In genomic region chr10:79732500-79732899, GRCm38 (mm10) we compare ENCODE assay signal across 11 mouse cellular contexts. TPM values are rescaled to one million over a fixed set of nuclear protein-coding genes. Genes with fewer than 3 reads are reported as not detected.
DNase-seq lines count a peak whose midpoint lies in the region; ATAC-seq and TF ChIP-seq lines count a peak whose summit lies in the region.
"Had no signal": no experiment of that assay in that cellular context is flagged by ENCODE, and none has a peak within 500 bp of the region (broad histone marks: within the 10 kb centered on the region; RNA-seq: fewer than 3 reads in every experiment).

No protein-coding gene starts in this region.

- peaks cover 51% of the 10 kb centered on the region for H3K36me3 ChIP-seq in midbrain, postnatal 0 days (ENCODE audit: insufficient read depth, low read length)
- peaks cover 66% of the 10 kb centered on the region for H3K36me3 ChIP-seq in midbrain, embryonic 13.5 days
- H3K36me3 ChIP-seq in embryonic facial prominence, embryonic 10.5 days (replicated peaks): peaks cover 49% of the 10 kb centered on the region

- H3K4me2 ChIP-seq in midbrain, postnatal 0 days (ENCODE audit: low read depth, low read length, poor library complexity, severe bottlenecking): no peak overlapping the region
- no peak overlapping the region for H3K4me2 ChIP-seq in midbrain, embryonic 13.5 days (replicated peaks)
- H3K4me2 ChIP-seq: heart, embryonic 15.5 days; midbrain, embryonic 12.5 days had no signal

- H3K9ac ChIP-seq in midbrain, postnatal 0 days (replicated peaks; ENCODE audit: low read length, poor library complexity, severe bottlenecking): no peak overlapping the region
- H3K9ac ChIP-seq in midbrain, embryonic 13.5 days (replicated peaks): no peak overlapping the region
- H3K9ac ChIP-seq: heart, embryonic 15.5 days; midbrain, embryonic 12.5 days had no signal

- WGBS in midbrain, postnatal 0 days: 93% methylated on average over 1 of the region's 1 CpGs
- WGBS in midbrain, embryonic 13.5 days: 100% methylated on average over 1 of the region's 1 CpGs
- 97% methylated on average over 1 of the region's 1 CpGs for WGBS in embryonic facial prominence, embryonic 10.5 days

- H3K27ac ChIP-seq in gastrocnemius, adult 2 months: no peak overlapping the region
- no peak overlapping the region for H3K27ac ChIP-seq in midbrain, postnatal 0 days (ENCODE audit: low read depth, low read length)
- H3K27ac ChIP-seq in midbrain, embryonic 13.5 days: no peak overlapping the region
- H3K27ac ChIP-seq in embryonic facial prominence, embryonic 10.5 days (replicated peaks): no peak overlapping the region
- H3K27ac ChIP-seq: heart, embryonic 15.5 days; midbrain, embryonic 12.5 days had no signal

- H3K4me3 ChIP-seq in gastrocnemius, adult 2 months: no peak overlapping the region
- H3K4me3 ChIP-seq in midbrain, postnatal 0 days (ENCODE audit: low read depth, low read length): no peak overlapping the region
- no peak overlapping the region for H3K4me3 ChIP-seq in midbrain, embryonic 13.5 days (replicated peaks)
- no peak overlapping the region; the same call in 1 of the 2 replicates for H3K4me3 ChIP-seq in embryonic facial prominence, embryonic 10.5 days
- H3K4me3 ChIP-seq: erythroblast, embryonic 14.5 days; heart, embryonic 15.5 days; midbrain, embryonic 12.5 days had no signal

- intact Hi-C loops in gastrocnemius, adult 2 months (cut with DNase I): no loop called here
- intact Hi-C loops in gastrocnemius, postnatal 36 days (cut with DNase I): no loop called here

- H3K9me3 ChIP-seq in midbrain, postnatal 0 days (ENCODE audit: low read length): no peaks in the 10 kb centered on the region
- H3K9me3 ChIP-seq in midbrain, embryonic 13.5 days: peaks cover 11% of the 10 kb centered on the region; the same call in 1 of the 2 replicates
- peaks cover 24% of the 10 kb centered on the region; the same call in 1 of the 2 replicates for H3K9me3 ChIP-seq in embryonic facial prominence, embryonic 10.5 days

- ATAC-seq in midbrain, postnatal 0 days (ENCODE audit: low FRiP score): no peak
- no peak for ATAC-seq in midbrain, embryonic 13.5 days
- no peak for ATAC-seq in granulocyte monocyte progenitor cell, adult 5-6 weeks (replicated peaks; ENCODE audit: poor library complexity, severe bottlenecking)

- peak; percentile 69 for TF ChIP-seq CTCF in gastrocnemius, adult 2 months (IDR thresholded peaks at IDR 0.05)
- TF ChIP-seq CTCF in midbrain, postnatal 0 days (IDR thresholded peaks at IDR 0.05): peak; percentile 64

- DNase-seq in gastrocnemius, adult 2 months: peak; percentile 23
- DNase-seq in gastrocnemius, postnatal 36 days: no peak
- DNase-seq in midbrain, postnatal 0 days (ENCODE audit: low spot score): no peak
- peak; percentile 28 for DNase-seq in T-cell, adult 2 months (ENCODE audit: low spot score)
- peak; percentile 52 for DNase-seq in naive thymus-derived CD4-positive, alpha-beta T cell, adult 2 months (ENCODE audit: low read depth)
- DNase-seq in embryonic facial prominence, embryonic 10.5 days (ENCODE audit: low spot score): no peak

- no peaks in the 10 kb centered on the region for H3K27me3 ChIP-seq in midbrain, postnatal 0 days (ENCODE audit: insufficient read depth, low read length)
- H3K27me3 ChIP-seq in midbrain, embryonic 13.5 days: peaks cover 21% of the 10 kb centered on the region
- H3K27me3 ChIP-seq in embryonic facial prominence, embryonic 10.5 days (replicated peaks; ENCODE audit: low read depth, poor library complexity, severe bottlenecking): peaks cover 30% of the 10 kb centered on the region

- no peaks in the 10 kb centered on the region for H3K4me1 ChIP-seq in midbrain, postnatal 0 days (ENCODE audit: insufficient read depth, low read length)
- H3K4me1 ChIP-seq in midbrain, embryonic 13.5 days (replicated peaks): peaks cover 5% of the 10 kb centered on the region; the same call in 1 of the 2 replicates
- peaks cover 10% of the 10 kb centered on the region for H3K4me1 ChIP-seq in embryonic facial prominence, embryonic 10.5 days
- H3K4me1 ChIP-seq: midbrain, embryonic 12.5 days had no signal

RNA-seq across cellular contexts. Expression of gene Polrmt, which starts 13.9 kb away (rescaled TPM):
- 10 to 100 TPM; 27.0 to 40.8 TPM for total RNA-seq in gastrocnemius, adult 2 months (2021)
- 10 to 100 TPM; 29.4 to 33.2 TPM for total RNA-seq in gastrocnemius, postnatal 36 days (2021)
- 42.0 and 43.2 TPM in 2 replicates for total RNA-seq in midbrain, postnatal 0 days (2014; rRNA removed)
- polyA plus RNA-seq in midbrain, postnatal 0 days (2015; fragmentation: Nextera tagmentation; extraction: Ambion mirVana): 32.5 and 37.4 TPM in 2 replicates
- polyA plus RNA-seq in midbrain, embryonic 13.5 days (2015; fragmentation: Nextera tagmentation; extraction: Ambion mirVana): 38.5 and 43.9 TPM in 2 replicates
- total RNA-seq in granulocyte monocyte progenitor cell, adult 5-6 weeks (2014; fragmentation: Nextera tagmentation): 28.6 and 56.2 TPM in 2 replicates
- 12.7 and 14.0 TPM in 2 replicates for total RNA-seq in granulocyte monocyte progenitor cell, adult 5-6 weeks (2017)
- 52.8 and 54.3 TPM in 2 replicates for polyA plus RNA-seq in embryonic facial prominence, embryonic 10.5 days (2016; fragmentation: Nextera tagmentation; extraction: Ambion mirVana)

RNA-seq across cellular contexts. Expression of gene Hcn2, which starts 16.1 kb away (rescaled TPM):
- under 1 TPM; 0.47 to 0.84 TPM for total RNA-seq in gastrocnemius, adult 2 months (2021)
- under 1 TPM; 0.72 to 0.79 TPM for total RNA-seq in gastrocnemius, postnatal 36 days (2021)
- total RNA-seq in midbrain, postnatal 0 days (2014; rRNA removed): 60.9 and 66.1 TPM in 2 replicates
- 5.0 TPM in 2 replicates for polyA plus RNA-seq in midbrain, postnatal 0 days (2015; fragmentation: Nextera tagmentation; extraction: Ambion mirVana)
- 0.18 and 0.43 TPM in 2 replicates for polyA plus RNA-seq in midbrain, embryonic 13.5 days (2015; fragmentation: Nextera tagmentation; extraction: Ambion mirVana)
- total RNA-seq in granulocyte monocyte progenitor cell, adult 5-6 weeks (2014; fragmentation: Nextera tagmentation): 0.28 TPM in 1 of 2 replicates, not detected in the other
- total RNA-seq in granulocyte monocyte progenitor cell, adult 5-6 weeks (2017): 0.39 TPM in 1 of 2 replicates, not detected in the other
- polyA plus RNA-seq in embryonic facial prominence, embryonic 10.5 days (2016; fragmentation: Nextera tagmentation; extraction: Ambion mirVana): 0.04 TPM in 1 of 2 replicates, not detected in the other

RNA-seq across cellular contexts. Expression of gene Fgf22, which starts 22.4 kb away (rescaled TPM):
- not detected for total RNA-seq in gastrocnemius, adult 2 months (2021)
- not detected for total RNA-seq in gastrocnemius, postnatal 36 days (2021)
- 1.7 and 2.2 TPM in 2 replicates for total RNA-seq in midbrain, postnatal 0 days (2014; rRNA removed)
- polyA plus RNA-seq in midbrain, postnatal 0 days (2015; fragmentation: Nextera tagmentation; extraction: Ambion mirVana): 3.1 and 4.0 TPM in 2 replicates
- 1.1 and 1.3 TPM in 2 replicates for polyA plus RNA-seq in midbrain, embryonic 13.5 days (2015; fragmentation: Nextera tagmentation; extraction: Ambion mirVana)
- total RNA-seq in granulocyte monocyte progenitor cell, adult 5-6 weeks (2014; fragmentation: Nextera tagmentation): not detected in 2 replicates
- total RNA-seq in granulocyte monocyte progenitor cell, adult 5-6 weeks (2017): not detected in 2 replicates
- 0.46 TPM in 1 of 2 replicates, not detected in the other for polyA plus RNA-seq in embryonic facial prominence, embryonic 10.5 days (2016; fragmentation: Nextera tagmentation; extraction: Ambion mirVana)
- polyA plus RNA-seq: erythroblast, embryonic 14.5 days had no signal

RNA-seq across cellular contexts. Expression of gene Bsg, which starts 28.2 kb away (rescaled TPM):
- 100 to 1,000 TPM; 650 to 652 TPM for total RNA-seq in gastrocnemius, adult 2 months (2021)
- 100 to 1,000 TPM; 528 to 635 TPM for total RNA-seq in gastrocnemius, postnatal 36 days (2021)
- total RNA-seq in midbrain, postnatal 0 days (2014; rRNA removed): 1,054 and 1,082 TPM in 2 replicates
- 1,042 and 1,135 TPM in 2 replicates for polyA plus RNA-seq in midbrain, postnatal 0 days (2015; fragmentation: Nextera tagmentation; extraction: Ambion mirVana)
- 564 and 608 TPM in 2 replicates for polyA plus RNA-seq in midbrain, embryonic 13.5 days (2015; fragmentation: Nextera tagmentation; extraction: Ambion mirVana)
- total RNA-seq in granulocyte monocyte progenitor cell, adult 5-6 weeks (2014; fragmentation: Nextera tagmentation): 253 and 319 TPM in 2 replicates
- 278 and 345 TPM in 2 replicates for total RNA-seq in granulocyte monocyte progenitor cell, adult 5-6 weeks (2017)
- 591 and 608 TPM in 2 replicates for polyA plus RNA-seq in embryonic facial prominence, embryonic 10.5 days (2016; fragmentation: Nextera tagmentation; extraction: Ambion mirVana)

RNA-seq across cellular contexts. Expression of gene Rnf126, which starts 34.3 kb away (rescaled TPM):
- total RNA-seq in gastrocnemius, adult 2 months (2021): 10 to 100 TPM; 46.1 to 53.6 TPM
- total RNA-seq in gastrocnemius, postnatal 36 days (2021): 10 to 100 TPM; 35.1 to 40.1 TPM
- 79.6 and 107 TPM in 2 replicates for total RNA-seq in midbrain, postnatal 0 days (2014; rRNA removed)
- 121 and 134 TPM in 2 replicates for polyA plus RNA-seq in midbrain, postnatal 0 days (2015; fragmentation: Nextera tagmentation; extraction: Ambion mirVana)
- polyA plus RNA-seq in midbrain, embryonic 13.5 days (2015; fragmentation: Nextera tagmentation; extraction: Ambion mirVana): 71.5 and 82.3 TPM in 2 replicates
- 32.1 and 64.5 TPM in 2 replicates for total RNA-seq in granulocyte monocyte progenitor cell, adult 5-6 weeks (2014; fragmentation: Nextera tagmentation)
- total RNA-seq in granulocyte monocyte progenitor cell, adult 5-6 weeks (2017): 17.3 and 28.2 TPM in 2 replicates
- 125 and 126 TPM in 2 replicates for polyA plus RNA-seq in embryonic facial prominence, embryonic 10.5 days (2016; fragmentation: Nextera tagmentation; extraction: Ambion mirVana)

Comparison
In these comparisons a context has a peak if more than half of its experiments do, and no peak if none do; other contexts are left out.
1. DNase-seq: peak in gastrocnemius, adult 2 months (single experiment), T-cell, adult 2 months (single experiment) and naive thymus-derived CD4-positive, alpha-beta T cell, adult 2 months (single experiment); none in gastrocnemius, postnatal 36 days (0 of 2), midbrain, postnatal 0 days (single experiment) and embryonic facial prominence, embryonic 10.5 days (single experiment).
2. RNA of gene Hcn2, which starts 16.1 kb away (total RNA-seq): 60.9 to 66.1 TPM in midbrain, postnatal 0 days; 0.47 to 0.84 TPM in gastrocnemius, adult 2 months, 0.72 to 0.79 TPM in gastrocnemius, postnatal 36 days and 0.28 to 0.39 TPM in granulocyte monocyte progenitor cell, adult 5-6 weeks; every median in the first group is over 10 times any median in the second.